Mouse (Mus musculus): ENCODE measurements around the gene Agap1.

Agap1 gene

GRCm38 (mm10) chr1:89901381-89901780 lies 446.8 kb downstream of the Agap1 start:
- no peak for DNase-seq (ENCODE audit: low spot score in 2 of 2)

GRCm38 (mm10) chr1:89902236-89902635 lies 447.6 kb downstream of the Agap1 start:
- no peak for DNase-seq (ENCODE audit: low spot score in 2 of 2)

GRCm38 (mm10) chr1:89902641-89903040 lies 448.0 kb downstream of the Agap1 start:
- DNase-seq (ENCODE audit: low spot score in 2 of 2): no peak

- DNase-seq (ENCODE audit: low spot score in 2 of 2): no peak
Measured at GRCm38 (mm10) chr1:89909796-89910195, 455.2 kb downstream of the Agap1 start.

- DNase-seq (ENCODE audit: low spot score in 2 of 2): no peak
Measured at GRCm38 (mm10) chr1:89912392-89912791, 457.8 kb downstream of the Agap1 start.

GRCm38 (mm10) chr1:89913611-89914010 lies 459.0 kb downstream of the Agap1 start:
- DNase-seq (ENCODE audit: low spot score in 2 of 2): no peak

- no peak for DNase-seq (ENCODE audit: low spot score in 2 of 2)
Measured at GRCm38 (mm10) chr1:89918111-89918510, 463.5 kb downstream of the Agap1 start.

GRCm38 (mm10) chr1:89919206-89919605 lies 464.6 kb downstream of the Agap1 start:
- no peak for DNase-seq (ENCODE audit: low spot score in 2 of 2)

- no peak for DNase-seq (ENCODE audit: low spot score in 2 of 2)
Measured at GRCm38 (mm10) chr1:89921806-89922205, 467.2 kb downstream of the Agap1 start.

GRCm38 (mm10) chr1:89922282-89922681 lies 467.7 kb downstream of the Agap1 start:
- no peak for DNase-seq (ENCODE audit: low spot score in 2 of 2)

GRCm38 (mm10) chr1:89922883-89923641 lies 468.5 kb downstream of the Agap1 start:
- DNase-seq (ENCODE audit: low spot score in 2 of 2): no peak

- no peak for DNase-seq (ENCODE audit: low spot score in 2 of 2)
Measured at GRCm38 (mm10) chr1:89923642-89924020, 469.0 kb downstream of the Agap1 start.

GRCm38 (mm10) chr1:89925501-89926190 lies 471.0 kb downstream of the Agap1 start:
- DNase-seq (ENCODE audit: low spot score in 2 of 2): no peak

- DNase-seq (ENCODE audit: low spot score in 2 of 2): no peak
Measured at GRCm38 (mm10) chr1:89926583-89927060, 472.0 kb downstream of the Agap1 start.

GRCm38 (mm10) chr1:89927061-89927661 lies 472.6 kb downstream of the Agap1 start:
- no peak for DNase-seq (ENCODE audit: low spot score in 2 of 2)

GRCm38 (mm10) chr1:89928676-89929075 lies 474.1 kb downstream of the Agap1 start:
- DNase-seq (ENCODE audit: low spot score in 2 of 2): no peak

GRCm38 (mm10) chr1:89929181-89929580 lies 474.6 kb downstream of the Agap1 start:
- no peak for DNase-seq (ENCODE audit: low spot score in 2 of 2)

- no peak for DNase-seq (ENCODE audit: low spot score in 2 of 2)
Measured at GRCm38 (mm10) chr1:89929721-89930505, 475.3 kb downstream of the Agap1 start.

GRCm38 (mm10) chr1:89930551-89930950 lies 475.9 kb downstream of the Agap1 start:
- DNase-seq (ENCODE audit: low spot score in 2 of 2): no peak

- DNase-seq (ENCODE audit: low spot score in 2 of 2): no peak
Measured at GRCm38 (mm10) chr1:89931120-89931519, 476.5 kb downstream of the Agap1 start, which contains the start of gene Gbx2. Gene Gbx2 (minus strand): TSS chr1:89931179.

GRCm38 (mm10) chr1:89932021-89932423 lies 477.4 kb downstream of the Agap1 start:
- DNase-seq (ENCODE audit: low spot score in 2 of 2): no peak

- DNase-seq (ENCODE audit: low spot score in 2 of 2): no peak
Measured at GRCm38 (mm10) chr1:89932616-89933015, 478.0 kb downstream of the Agap1 start.
